Mouse (Mus musculus): ENCODE results near the gene Ppp1r13b. TPM values are rescaled to one million over a fixed set of nuclear protein-coding genes. Genes with fewer than 3 reads are reported as not detected.
A peak's percentile ranks its signal among the peaks of the same experiment; 100 is the strongest.

The Ppp1r13b gene
- polyA plus RNA-seq, 1 experiment: 9.4 TPM

DNA sequence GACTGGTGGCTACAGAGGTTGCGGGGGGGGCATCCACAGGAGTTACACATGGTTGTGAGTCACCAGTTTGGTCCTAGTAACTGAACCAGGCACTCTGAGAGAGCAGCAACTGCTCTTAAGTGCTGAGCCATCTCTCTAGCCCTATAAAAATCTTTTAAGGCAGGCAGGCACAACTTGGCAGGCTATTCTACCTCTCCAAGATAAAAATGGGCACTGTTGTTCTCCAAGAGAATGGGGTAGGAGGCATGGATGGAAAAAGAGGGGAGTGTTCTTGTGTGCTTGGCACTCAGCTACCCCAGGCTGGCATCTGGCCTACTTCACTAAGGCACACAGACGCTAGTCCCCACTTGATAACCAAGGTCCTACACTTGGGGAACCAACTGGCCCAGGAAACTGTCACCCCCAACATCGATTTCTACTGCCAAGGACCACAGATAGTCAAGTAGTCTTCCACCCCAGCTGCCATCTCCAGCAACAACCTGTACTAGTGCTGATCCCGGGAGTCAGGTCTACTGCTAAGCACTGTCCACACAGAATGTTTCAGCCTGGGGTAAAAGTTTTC, 19.5 kb downstream of the Ppp1r13b start:
- no peak for TF ChIP-seq POLR2A (IDR thresholded peaks at IDR 0.05; ENCODE audit: low read depth, low read length)
- no peak for TF ChIP-seq CTCF (IDR thresholded peaks at IDR 0.05; ENCODE audit: borderline replicate concordance, insufficient read depth, low read length)
- Histone ChIP-seq H3K27ac (ENCODE audit: insufficient read depth, low read length) (no peak overlapping the region), H3K4me3 (ENCODE audit: insufficient read depth, low read length) (no peak overlapping the region), H3K4me1 (ENCODE audit: control insufficient read depth, insufficient read depth, low read length) (no peaks in the 10 kb centered on the region)

DNA sequence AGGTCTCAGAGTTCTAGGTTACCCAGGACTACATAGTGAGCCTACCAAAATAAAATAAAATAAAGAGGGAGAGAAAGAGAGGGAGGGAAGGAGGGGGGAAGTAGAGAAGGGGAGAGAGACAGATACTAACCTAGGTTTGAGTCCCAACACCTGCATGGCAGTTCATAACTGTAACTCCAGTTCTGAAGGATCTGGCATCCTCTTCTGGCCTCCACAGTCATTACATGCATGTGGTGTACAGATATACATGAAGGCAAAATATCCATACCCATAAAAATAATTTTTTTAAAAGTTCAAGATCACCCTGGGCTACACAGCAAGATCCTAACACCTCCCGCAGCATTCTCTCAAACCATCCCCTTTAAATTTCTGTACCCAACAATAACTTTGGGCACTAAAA, 20.9 kb downstream of the Ppp1r13b start:
- Histone ChIP-seq H3K4me1 (ENCODE audit: control insufficient read depth, insufficient read depth, low read length) (no peaks in the 10 kb centered on the region), H3K27ac (ENCODE audit: insufficient read depth, low read length) (no peak overlapping the region), H3K4me3 (ENCODE audit: insufficient read depth, low read length) (no peak overlapping the region)
- TF ChIP-seq CTCF (IDR thresholded peaks at IDR 0.05; ENCODE audit: borderline replicate concordance, insufficient read depth, low read length) (no peak), POLR2A (IDR thresholded peaks at IDR 0.05; ENCODE audit: low read depth, low read length) (no peak)

DNA sequence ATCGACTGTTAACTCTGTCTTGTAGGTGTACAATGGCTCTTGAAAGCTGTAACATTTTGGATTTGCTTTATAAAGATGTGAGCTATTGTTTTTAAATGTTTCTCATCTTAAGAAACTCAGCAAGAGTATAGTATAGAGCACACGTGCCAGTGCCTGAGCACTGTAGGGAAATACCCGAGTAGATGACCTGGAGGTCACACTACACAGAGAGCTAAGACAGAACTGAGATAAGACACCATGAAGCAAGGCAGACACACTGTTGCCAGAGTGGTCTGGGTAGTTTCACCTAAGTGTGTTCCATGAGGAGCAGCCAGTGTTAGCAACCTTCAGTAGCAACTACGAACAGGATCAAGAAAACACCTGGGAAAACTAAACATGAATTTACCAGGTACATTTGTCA, 25.1 kb downstream of the Ppp1r13b start:
- TF ChIP-seq POLR2A (IDR thresholded peaks at IDR 0.05; ENCODE audit: low read depth, low read length): no peak
- TF ChIP-seq CTCF (IDR thresholded peaks at IDR 0.05; ENCODE audit: borderline replicate concordance, insufficient read depth, low read length): no peak
- no peaks in the 10 kb centered on the region for H3K4me1 ChIP-seq (ENCODE audit: control insufficient read depth, insufficient read depth, low read length)
- no peak overlapping the region for H3K4me3 ChIP-seq (ENCODE audit: insufficient read depth, low read length)
- H3K27ac ChIP-seq (ENCODE audit: insufficient read depth, low read length): no peak overlapping the region

DNA sequence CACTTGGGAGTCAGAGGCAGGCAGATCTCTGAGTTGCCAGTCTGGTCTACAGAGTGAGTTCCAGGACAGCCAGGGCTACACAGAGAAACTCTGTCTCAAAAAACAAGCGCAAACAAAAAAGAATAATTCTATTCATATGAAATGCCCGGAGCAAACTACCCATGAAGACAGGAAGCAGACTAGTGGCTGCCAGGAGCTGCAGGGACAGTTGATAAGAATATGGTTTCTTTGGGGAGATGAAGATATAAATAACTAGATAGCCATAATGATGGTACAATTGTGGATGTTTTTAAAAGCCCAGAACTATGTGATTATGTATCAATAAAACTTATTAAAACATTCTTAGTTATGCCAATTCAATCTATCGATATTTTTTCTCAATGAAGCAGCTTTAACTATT, 25.9 kb downstream of the Ppp1r13b start:
- TF ChIP-seq CTCF (IDR thresholded peaks at IDR 0.05; ENCODE audit: borderline replicate concordance, insufficient read depth, low read length): no peak
- no peak for TF ChIP-seq POLR2A (IDR thresholded peaks at IDR 0.05; ENCODE audit: low read depth, low read length)
- no peak overlapping the region for H3K27ac ChIP-seq (ENCODE audit: insufficient read depth, low read length)
- no peaks in the 10 kb centered on the region for H3K4me1 ChIP-seq (ENCODE audit: control insufficient read depth, insufficient read depth, low read length)
- H3K4me3 ChIP-seq (ENCODE audit: insufficient read depth, low read length): no peak overlapping the region

DNA sequence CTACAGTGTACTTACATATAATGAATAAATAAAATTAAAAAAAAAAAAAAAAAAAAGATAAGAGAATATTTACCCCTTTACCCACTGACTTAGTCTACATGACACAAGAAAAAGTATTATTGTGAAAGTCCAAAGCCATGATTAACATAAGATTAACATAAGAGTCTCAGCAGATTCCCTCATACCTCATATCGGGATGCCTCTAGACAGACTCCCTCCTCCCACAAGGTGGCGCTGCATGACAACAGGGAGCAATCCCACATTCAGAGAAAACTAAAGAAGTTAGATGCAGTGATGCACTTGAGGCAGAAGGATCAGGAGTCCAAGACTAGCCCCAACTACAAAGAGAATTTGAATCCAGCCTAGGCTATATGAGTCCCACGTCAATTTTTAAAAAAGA, 29.7 kb downstream of the Ppp1r13b start:
- Histone ChIP-seq H3K27ac (ENCODE audit: insufficient read depth, low read length) (no peak overlapping the region), H3K4me1 (ENCODE audit: control insufficient read depth, insufficient read depth, low read length) (no peaks in the 10 kb centered on the region), H3K4me3 (ENCODE audit: insufficient read depth, low read length) (no peak overlapping the region)
- no peak for TF ChIP-seq POLR2A (IDR thresholded peaks at IDR 0.05; ENCODE audit: low read depth, low read length)
- TF ChIP-seq CTCF (IDR thresholded peaks at IDR 0.05; ENCODE audit: borderline replicate concordance, insufficient read depth, low read length): peak; percentile 90

DNA sequence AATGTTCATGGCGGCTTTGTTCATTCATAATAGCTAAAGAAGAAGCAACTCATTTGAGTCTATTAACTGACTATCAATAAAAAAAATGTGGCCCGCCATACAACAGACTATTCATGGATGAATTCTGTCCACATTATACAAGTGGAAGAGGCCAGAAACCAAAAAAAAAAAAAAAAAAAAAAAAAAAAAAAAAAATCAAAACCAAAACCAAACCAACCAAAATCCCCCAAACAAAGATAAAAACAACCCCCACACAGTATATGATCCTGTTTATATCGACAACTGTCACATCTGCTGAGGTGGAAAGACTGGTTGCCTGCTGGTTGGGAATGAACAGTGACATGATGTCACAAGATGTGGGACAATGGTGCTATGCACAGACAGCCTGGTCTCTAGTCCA, 32.4 kb downstream of the Ppp1r13b start:
- TF ChIP-seq CTCF (IDR thresholded peaks at IDR 0.05; ENCODE audit: borderline replicate concordance, insufficient read depth, low read length) (no peak), POLR2A (IDR thresholded peaks at IDR 0.05; ENCODE audit: low read depth, low read length) (no peak)
- H3K4me3 ChIP-seq (ENCODE audit: insufficient read depth, low read length): no peak overlapping the region
- H3K27ac ChIP-seq (ENCODE audit: insufficient read depth, low read length): no peak overlapping the region
- H3K4me1 ChIP-seq (ENCODE audit: control insufficient read depth, insufficient read depth, low read length): no peaks in the 10 kb centered on the region

DNA sequence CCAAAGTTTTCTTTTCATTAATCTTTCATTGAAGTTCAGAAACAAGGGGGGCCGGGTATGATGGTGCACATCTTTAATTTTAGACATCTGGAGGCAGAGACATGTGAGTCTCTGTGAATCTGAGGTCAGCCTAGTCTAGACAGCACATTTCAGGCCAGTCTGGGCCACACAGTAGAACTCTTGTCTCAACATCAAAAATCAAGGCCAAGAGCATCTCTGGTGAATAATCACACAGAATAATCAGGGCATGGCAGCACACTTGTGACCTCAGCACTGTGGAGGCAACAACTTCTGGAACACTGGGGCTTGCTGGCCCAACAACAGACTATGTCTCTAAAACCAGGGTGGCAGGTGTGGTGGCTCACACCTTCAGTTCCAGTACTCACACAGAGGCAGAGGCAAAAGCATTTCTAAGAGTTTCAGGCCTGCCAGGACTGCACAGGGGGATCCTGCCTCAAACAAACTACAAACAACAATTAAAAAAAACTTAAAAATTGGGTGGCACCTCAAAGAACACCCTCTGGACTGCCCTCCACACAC, 33.2 kb downstream of the Ppp1r13b start:
- Histone ChIP-seq H3K27ac (ENCODE audit: insufficient read depth, low read length) (no peak overlapping the region), H3K4me1 (ENCODE audit: control insufficient read depth, insufficient read depth, low read length) (no peaks in the 10 kb centered on the region), H3K4me3 (ENCODE audit: insufficient read depth, low read length) (no peak overlapping the region)
- TF ChIP-seq CTCF (IDR thresholded peaks at IDR 0.05; ENCODE audit: borderline replicate concordance, insufficient read depth, low read length): no peak
- no peak for TF ChIP-seq POLR2A (IDR thresholded peaks at IDR 0.05; ENCODE audit: low read depth, low read length)

DNA sequence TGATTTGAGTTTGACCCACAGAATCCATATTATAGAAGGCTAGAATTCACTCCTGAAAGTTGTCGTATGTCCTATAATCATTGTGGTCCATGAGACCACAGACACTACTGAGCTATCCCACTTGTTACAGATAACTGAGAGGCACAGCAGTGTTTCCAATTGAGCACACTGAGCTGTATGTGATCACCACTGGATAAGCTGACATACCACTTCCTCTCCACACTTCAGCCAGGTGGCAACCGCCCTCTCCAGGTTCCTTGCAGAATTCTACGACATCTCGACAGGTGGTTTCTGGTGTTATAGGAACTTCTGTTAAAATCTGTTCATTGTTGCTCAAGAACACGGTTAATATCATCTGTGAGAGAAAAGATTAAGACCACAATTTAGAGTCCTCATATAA, 35.8 kb downstream of the Ppp1r13b start:
- Histone ChIP-seq H3K27ac (ENCODE audit: insufficient read depth, low read length) (no peak overlapping the region), H3K4me1 (ENCODE audit: control insufficient read depth, insufficient read depth, low read length) (no peaks in the 10 kb centered on the region), H3K4me3 (ENCODE audit: insufficient read depth, low read length) (no peak overlapping the region)
- TF ChIP-seq POLR2A (IDR thresholded peaks at IDR 0.05; ENCODE audit: low read depth, low read length) (no peak), CTCF (IDR thresholded peaks at IDR 0.05; ENCODE audit: borderline replicate concordance, insufficient read depth, low read length) (no peak)

DNA sequence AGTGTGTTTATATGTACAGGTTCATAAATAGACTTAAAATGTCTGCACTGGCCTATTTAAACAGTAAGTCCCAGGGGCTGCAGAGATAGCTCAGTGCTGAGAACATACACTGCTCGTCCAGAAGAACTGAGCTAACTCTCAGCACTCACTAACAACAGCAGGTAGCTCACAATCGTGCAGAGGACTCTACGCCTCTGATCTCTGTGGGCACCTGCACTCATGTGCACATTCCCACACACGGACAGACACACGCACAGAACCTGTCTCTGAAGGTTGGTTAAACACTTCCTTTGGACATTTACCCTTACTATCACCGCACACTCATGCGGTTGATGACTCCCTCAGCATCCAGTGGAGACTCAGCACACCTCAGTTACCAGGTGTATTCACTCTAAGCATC, 37.1 kb downstream of the Ppp1r13b start:
- H3K27ac ChIP-seq (ENCODE audit: insufficient read depth, low read length): no peak overlapping the region
- TF ChIP-seq CTCF (IDR thresholded peaks at IDR 0.05; ENCODE audit: borderline replicate concordance, insufficient read depth, low read length) (no peak), POLR2A (IDR thresholded peaks at IDR 0.05; ENCODE audit: low read depth, low read length) (no peak)
- H3K4me1 ChIP-seq (ENCODE audit: control insufficient read depth, insufficient read depth, low read length): no peaks in the 10 kb centered on the region
- H3K4me3 ChIP-seq (ENCODE audit: insufficient read depth, low read length): no peak overlapping the region

DNA sequence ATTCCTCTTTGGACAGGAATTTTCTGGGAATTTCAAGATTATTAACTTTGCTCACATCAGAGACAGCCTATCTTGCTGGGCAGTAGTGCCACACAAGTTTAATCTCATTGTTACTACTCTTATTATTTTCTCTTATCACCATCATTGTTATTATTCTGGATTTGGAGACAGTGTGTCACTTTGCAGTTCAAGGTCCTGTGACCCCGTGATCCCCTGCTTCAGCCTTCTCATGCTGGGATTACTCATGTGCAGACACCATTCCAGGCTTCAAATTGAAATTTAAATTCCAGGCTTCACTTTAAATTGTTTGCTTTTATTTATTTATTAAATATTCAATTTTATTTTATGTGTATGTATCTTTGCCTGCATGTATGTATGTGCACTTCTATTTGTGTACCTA, 38.1 kb downstream of the Ppp1r13b start:
- Histone ChIP-seq H3K4me1 (ENCODE audit: control insufficient read depth, insufficient read depth, low read length) (peaks cover 2% of the 10 kb centered on the region; the same call in 1 of the 2 replicates), H3K27ac (ENCODE audit: insufficient read depth, low read length) (no peak overlapping the region), H3K4me3 (ENCODE audit: insufficient read depth, low read length) (no peak overlapping the region)
- no peak for TF ChIP-seq POLR2A (IDR thresholded peaks at IDR 0.05; ENCODE audit: low read depth, low read length)
- no peak for TF ChIP-seq CTCF (IDR thresholded peaks at IDR 0.05; ENCODE audit: borderline replicate concordance, insufficient read depth, low read length)
